In genomic region chr7:47050366-47050765, GRCm38 (mm10) we compare ENCODE assay signal across 8 mouse cellular contexts. TPM values are rescaled to one million over a fixed set of nuclear protein-coding genes. Genes with fewer than 3 reads are reported as not detected.
DNase-seq lines count a peak whose midpoint lies in the region; ATAC-seq and TF ChIP-seq lines count a peak whose summit lies in the region.

Tmem86a (plus strand) TSS chr7:47050601.

- peaks cover 13% of the 10 kb centered on the region for H3K4me1 ChIP-seq in embryonic facial prominence, embryonic 14.5 days (ENCODE audit: control insufficient read depth, insufficient read depth, low read length)
- H3K4me1 ChIP-seq in heart, adult 2 months (ENCODE audit: control insufficient read depth, insufficient read depth, low read length) = peaks cover 14% of the 10 kb centered on the region
- H3K4me1 ChIP-seq in limb, embryonic 13.5 days = peaks cover 22% of the 10 kb centered on the region
- H3K4me1 ChIP-seq in midbrain, embryonic 16.5 days (ENCODE audit: control insufficient read depth, insufficient read depth, low read length) = peaks cover 15% of the 10 kb centered on the region

- H3K79me2 ChIP-seq in heart, adult 2 months (replicated peaks; ENCODE audit: control insufficient read depth, insufficient read depth, low read length) = no peaks in the 10 kb centered on the region

- intact Hi-C loops in heart, adult 2 months (cut with DNase I) = loop anchor here (2.0 kb wide), 1 partner anchor 30 kb away; no protein-coding TSS in a partner anchor

- WGBS in embryonic facial prominence, embryonic 14.5 days = 0% methylated on average over 21 of the region's 33 CpGs
- WGBS in heart, adult 2 months = under 1% methylated on average over 33 of the region's 33 CpGs
- under 1% methylated on average over 33 of the region's 33 CpGs for WGBS in limb, embryonic 13.5 days
- under 1% methylated on average over 33 of the region's 33 CpGs for WGBS in midbrain, embryonic 16.5 days

- H3K4me3 ChIP-seq in embryonic facial prominence, embryonic 14.5 days (ENCODE audit: low read depth, low read length) = peak within 1 kb of the TSS; percentile 90
- peak within 1 kb of the TSS; percentile 98 for H3K4me3 ChIP-seq in heart, adult 2 months
- peak within 1 kb of the TSS; percentile 73 for H3K4me3 ChIP-seq in limb, embryonic 13.5 days
- H3K4me3 ChIP-seq in midbrain, embryonic 16.5 days (ENCODE audit: low read depth, low read length) = peak within 1 kb of the TSS; percentile 92

- peaks cover 5% of the 10 kb centered on the region; the same call in 1 of the 2 replicates for H3K36me3 ChIP-seq in embryonic facial prominence, embryonic 14.5 days (ENCODE audit: control insufficient read depth, insufficient read depth, low read length)
- no peaks in the 10 kb centered on the region; the same call in 1 of the 2 replicates for H3K36me3 ChIP-seq in heart, adult 2 months (ENCODE audit: control insufficient read depth, insufficient read depth, low read length)
- peaks cover 20% of the 10 kb centered on the region for H3K36me3 ChIP-seq in limb, embryonic 13.5 days
- H3K36me3 ChIP-seq in midbrain, embryonic 16.5 days (ENCODE audit: control insufficient read depth, insufficient read depth, low read length) = no peaks in the 10 kb centered on the region

- peak within 1 kb of the TSS; percentile 82 for H3K9ac ChIP-seq in embryonic facial prominence, embryonic 14.5 days (ENCODE audit: low read depth, low read length)
- peak within 1 kb of the TSS; percentile 89 for H3K9ac ChIP-seq in heart, adult 2 months (ENCODE audit: low read depth, low read length)
- peak within 1 kb of the TSS; percentile 77 for H3K9ac ChIP-seq in limb, embryonic 13.5 days
- peak within 1 kb of the TSS; percentile 88 for H3K9ac ChIP-seq in midbrain, embryonic 16.5 days (ENCODE audit: low read depth, low read length)

- peak within 1 kb of the TSS; percentile 79 for H3K4me2 ChIP-seq in embryonic facial prominence, embryonic 14.5 days (ENCODE audit: low read depth, low read length)
- H3K4me2 ChIP-seq in limb, embryonic 13.5 days (replicated peaks) = peak within 1 kb of the TSS; percentile 80
- H3K4me2 ChIP-seq in midbrain, embryonic 16.5 days (ENCODE audit: low read length) = peak within 1 kb of the TSS; percentile 73

- TF ChIP-seq EP300 in heart, adult 2 months (IDR thresholded peaks at IDR 0.05; ENCODE audit: insufficient read depth, low read depth, low read length) = no peak

- TF ChIP-seq POLR2A in heart, adult 2 months (IDR thresholded peaks at IDR 0.05; ENCODE audit: insufficient read depth, low read depth, low read length) = peak; percentile 92

- H3K9me3 ChIP-seq in embryonic facial prominence, embryonic 14.5 days (ENCODE audit: control insufficient read depth, low read length) = no peaks in the 10 kb centered on the region
- H3K9me3 ChIP-seq in limb, embryonic 13.5 days = no peaks in the 10 kb centered on the region
- H3K9me3 ChIP-seq in midbrain, embryonic 16.5 days (replicated peaks; ENCODE audit: control insufficient read depth, low read length, poor library complexity, severe bottlenecking) = no peaks in the 10 kb centered on the region

- H3K27ac ChIP-seq in embryonic facial prominence, embryonic 14.5 days (replicated peaks; ENCODE audit: low read depth, low read length) = peak within 1 kb of the TSS; percentile 93
- H3K27ac ChIP-seq in heart, adult 2 months = peak within 1 kb of the TSS; percentile 99
- peak within 1 kb of the TSS; percentile 80 for H3K27ac ChIP-seq in limb, embryonic 13.5 days
- H3K27ac ChIP-seq in midbrain, embryonic 16.5 days (ENCODE audit: low read length) = peak within 1 kb of the TSS; percentile 87

- DNase-seq in 3T3-L1 (ENCODE audit: low read depth, low spot score) = peak; percentile 83
- DNase-seq in adrenal gland, postnatal 4 days (ENCODE audit: low spot score in 2 of 2) = peak; percentile 87 to 91
- peak; percentile 98 for DNase-seq in embryonic facial prominence, embryonic 14.5 days (ENCODE audit: low spot score)
- peak; percentile 94 to 95 for DNase-seq in heart, adult 2 months
- peak; percentile 95 to 96 for DNase-seq in kidney, adult 8-10 months
- peak; percentile 76 to 91 for DNase-seq in spleen, postnatal 10 days (ENCODE audit: low spot score in 2 of 2)

- TF ChIP-seq CTCF in heart, adult 2 months (IDR thresholded peaks at IDR 0.05) = no peak

- ATAC-seq in embryonic facial prominence, embryonic 14.5 days (ENCODE audit: low read depth) = peak; percentile 100
- ATAC-seq in limb, embryonic 13.5 days (ENCODE audit: low FRiP score, low read depth) = peak; percentile 98
- ATAC-seq in midbrain, embryonic 16.5 days = peak; percentile 99

- no peaks in the 10 kb centered on the region for H3K27me3 ChIP-seq in embryonic facial prominence, embryonic 14.5 days (replicated peaks; ENCODE audit: control insufficient read depth, insufficient read depth, low read length)
- H3K27me3 ChIP-seq in heart, adult 2 months (ENCODE audit: control insufficient read depth, insufficient read depth, low read length) = no peaks in the 10 kb centered on the region
- H3K27me3 ChIP-seq in limb, embryonic 13.5 days = peaks cover 5% of the 10 kb centered on the region; the same call in 1 of the 2 replicates
- peaks cover 4% of the 10 kb centered on the region; the same call in 1 of the 2 replicates for H3K27me3 ChIP-seq in midbrain, embryonic 16.5 days (ENCODE audit: control insufficient read depth, insufficient read depth, low read depth, low read length)

RNA-seq across cellular contexts. Expression of gene Tmem86a, which starts in this region (rescaled TPM):
- total RNA-seq in adrenal gland, postnatal 4 days (2021) = 10 to 100 TPM; 35.2 to 42.8 TPM
- 19.6 and 25.9 TPM in 2 replicates for polyA plus RNA-seq in embryonic facial prominence, embryonic 14.5 days (2014; fragmentation: Nextera tagmentation; extraction: Ambion mirVana)
- total RNA-seq in heart, adult 2 months (2021) = 10 to 100 TPM; 20.0 to 25.0 TPM
- 45.5 and 54.8 TPM in 2 replicates for polyA plus RNA-seq in heart, adult 2 months (2012; rRNA removed)
- 28.9 and 29.3 TPM in 2 replicates for polyA plus RNA-seq in limb, embryonic 13.5 days (2015; fragmentation: Nextera tagmentation; extraction: Ambion mirVana)
- polyA plus RNA-seq in midbrain, embryonic 16.5 days (2015; fragmentation: Nextera tagmentation; extraction: Ambion mirVana) = 22.9 and 24.1 TPM in 2 replicates

Comparison
In these comparisons a context has a peak if more than half of its experiments do, and no peak if none do; other contexts are left out.
1. Peak in every context shown above with its lines: DNase-seq, ATAC-seq, H3K4me3 ChIP-seq and H3K27ac ChIP-seq.